Mouse (Mus musculus): Measurements from ENCODE around the gene Epha8. TPM values are rescaled to one million over a fixed set of nuclear protein-coding genes. Genes with fewer than 3 reads are reported as not detected.

Gene Epha8
- polyA plus RNA-seq, 1 experiment from 2014 or later: 0.21 TPM

DNA sequence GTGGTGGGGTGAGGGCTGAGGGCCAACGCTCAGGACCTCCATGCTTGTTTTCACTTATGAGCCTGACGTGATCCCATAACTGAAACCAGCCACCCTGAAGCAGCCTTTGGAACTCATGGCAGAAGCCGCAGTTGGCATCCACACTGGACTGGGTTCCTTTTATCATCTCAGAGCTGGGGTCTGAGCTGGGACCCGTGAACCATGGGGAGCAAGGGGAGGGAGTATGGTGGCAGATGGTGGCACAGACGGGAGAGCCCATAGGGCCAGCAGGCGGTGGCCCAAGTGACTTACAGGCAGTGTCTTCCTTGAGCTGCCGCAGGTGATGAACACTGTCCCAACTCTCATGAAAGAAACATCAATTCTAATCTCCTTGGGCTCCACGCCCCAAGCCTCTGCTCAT lies 37.8 kb downstream of the Epha8 start:
- no peak overlapping the region for H3K4me3 ChIP-seq (replicated peaks)
- WGBS: 86% methylated on average over 8 of the region's 8 CpGs
- peaks cover 18% of the 10 kb centered on the region for H3K4me1 ChIP-seq

DNA sequence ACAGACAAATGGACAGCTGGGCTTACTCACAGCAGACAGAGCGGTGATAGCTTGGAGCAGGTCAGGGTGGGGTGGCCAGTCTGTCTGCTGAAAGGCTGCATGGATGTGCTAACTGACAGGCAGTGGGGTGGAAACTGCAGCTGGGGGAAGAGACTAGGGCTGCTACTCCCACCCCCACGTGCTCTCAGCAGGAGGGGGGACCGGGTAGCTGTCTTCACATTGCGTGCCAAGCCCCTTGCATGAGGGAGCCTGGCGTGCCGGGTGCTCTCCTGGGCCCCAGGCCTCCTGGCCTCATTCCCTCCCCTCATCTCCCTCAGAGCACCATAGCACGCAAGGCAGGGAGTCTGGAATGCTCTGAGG lies 39.5 kb downstream of the Epha8 start:
- Histone ChIP-seq H3K9ac (no peak overlapping the region), H3K4me3 (replicated peaks) (no peak overlapping the region), H3K27ac (no peak overlapping the region), H3K4me2 (0 out of 2 replicates have a peak overlapping the region, but pooled peaks have one; percentile 13), H3K4me1 (peaks cover 22% of the 10 kb centered on the region), H3K36me3 (no peaks in the 10 kb centered on the region), H3K27me3 (peaks cover 52% of the 10 kb centered on the region), H3K9me3 (replicated peaks) (no peaks in the 10 kb centered on the region)
- peak; percentile 67 for ATAC-seq (replicated peaks; ENCODE audit: low FRiP score)
- WGBS: 15% methylated on average over 7 of the region's 7 CpGs

More for the DNA sequence above, 37.8 kb downstream of the Epha8 start:
- Histone ChIP-seq H3K4me2 (no peak overlapping the region), H3K27me3 (peaks cover 37% of the 10 kb centered on the region), H3K9me3 (replicated peaks) (no peaks in the 10 kb centered on the region), H3K9ac (no peak overlapping the region), H3K27ac (no peak overlapping the region), H3K36me3 (no peaks in the 10 kb centered on the region)
- ATAC-seq (replicated peaks; ENCODE audit: low FRiP score): no peak

DNA sequence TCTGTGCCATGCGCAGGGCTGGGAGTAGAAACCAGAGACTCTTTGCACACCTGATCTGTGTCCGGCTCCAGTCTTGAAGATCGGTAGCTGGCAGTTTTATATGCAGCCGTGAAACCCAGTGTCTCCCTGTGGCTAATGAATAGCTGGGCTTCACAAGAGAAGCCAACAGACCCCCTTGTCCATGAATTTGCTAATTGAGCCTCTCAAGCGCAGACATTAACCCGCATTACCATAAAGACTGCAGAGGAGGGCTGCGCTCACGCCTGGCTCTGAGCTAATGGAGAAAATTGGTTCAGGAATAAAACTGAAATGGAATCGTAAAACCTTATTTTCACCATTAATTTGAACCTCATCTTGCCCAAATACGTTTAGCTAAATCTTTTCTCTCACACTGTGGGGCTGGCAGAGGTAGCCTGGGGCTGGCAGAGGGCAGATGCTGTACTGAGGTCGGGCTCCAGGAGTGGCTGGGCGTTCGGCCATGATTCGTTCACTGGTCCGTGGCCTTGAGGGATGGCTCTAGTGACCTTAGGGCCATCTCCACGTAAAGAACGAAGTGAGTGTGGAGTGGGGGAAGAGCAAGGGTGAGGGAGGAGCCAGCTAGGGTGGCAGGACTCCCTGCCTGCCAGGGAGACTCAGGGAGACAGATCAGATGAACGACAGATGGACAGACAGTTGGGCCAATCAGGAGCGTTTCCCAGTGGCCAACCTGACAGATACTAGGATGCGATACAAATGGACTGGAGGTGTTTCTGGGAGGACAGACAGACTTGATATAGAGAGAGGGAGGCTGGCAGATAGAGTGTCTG lies 40.1 kb downstream of the Epha8 start:
- WGBS: 38% methylated on average over 20 of the region's 20 CpGs

DNA sequence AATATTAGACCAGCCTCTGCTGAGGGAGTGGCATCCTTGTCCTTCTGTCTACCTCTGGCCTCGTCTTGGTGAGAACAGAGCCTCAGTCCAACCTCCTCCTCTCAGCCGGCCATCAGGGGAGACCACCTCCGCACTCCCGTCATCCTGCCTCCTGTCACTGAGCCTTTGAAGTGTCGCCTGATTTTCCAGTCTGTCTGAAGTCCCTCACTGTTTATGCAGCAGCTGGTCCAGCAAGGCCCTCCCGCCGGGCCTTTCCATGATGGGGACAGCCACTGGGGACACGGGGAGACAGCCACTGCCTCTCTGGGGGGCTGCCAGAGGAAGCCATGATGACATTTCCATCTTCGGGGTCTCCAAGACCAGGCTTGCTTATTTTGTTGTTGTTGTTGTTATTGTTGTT lies 43.8 kb downstream of the Epha8 start:
- Histone ChIP-seq H3K36me3 (no peaks in the 10 kb centered on the region), H3K9ac (no peak overlapping the region), H3K4me1 (peaks cover 22% of the 10 kb centered on the region), H3K4me2 (no peak overlapping the region), H3K27ac (no peak overlapping the region), H3K9me3 (replicated peaks) (no peaks in the 10 kb centered on the region), H3K27me3 (peaks cover 72% of the 10 kb centered on the region), H3K4me3 (replicated peaks) (no peak overlapping the region)
- no peak for ATAC-seq (replicated peaks; ENCODE audit: low FRiP score)
- WGBS: 13% methylated on average over 9 of the region's 9 CpGs

More for the DNA sequence above, 40.1 kb downstream of the Epha8 start:
- Histone ChIP-seq H3K27me3 (peaks cover 53% of the 10 kb centered on the region), H3K4me3 (replicated peaks) (no peak overlapping the region), H3K9me3 (replicated peaks) (no peaks in the 10 kb centered on the region), H3K4me1 (peaks cover 22% of the 10 kb centered on the region), H3K9ac (no peak overlapping the region), H3K27ac (no peak overlapping the region), H3K36me3 (no peaks in the 10 kb centered on the region), H3K4me2 (0 out of 2 replicates have a peak overlapping the region, but pooled peaks have one; percentile 13)
- peak; percentile 74 for ATAC-seq (replicated peaks; ENCODE audit: low FRiP score)

DNA sequence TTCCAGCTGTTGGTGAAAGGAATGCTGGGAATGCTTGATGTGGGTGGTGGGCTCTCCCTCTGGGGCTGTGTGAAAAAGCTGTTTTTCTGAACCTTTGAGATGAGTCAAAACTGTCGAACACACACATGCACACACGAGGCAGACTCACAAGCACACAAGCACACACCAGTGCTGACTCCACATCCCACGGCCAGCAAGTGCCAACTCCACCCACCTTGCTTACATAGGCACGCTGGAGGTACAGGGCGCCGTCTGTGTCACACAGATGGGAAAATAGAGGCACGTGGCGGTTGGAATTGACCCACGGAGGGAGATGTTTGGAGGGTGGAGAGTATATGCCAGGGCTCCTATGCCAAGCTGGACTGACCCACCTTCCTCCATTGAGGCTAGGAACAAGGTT lies 44.8 kb downstream of the Epha8 start:
- H3K9ac ChIP-seq: no peak overlapping the region
- WGBS: 45% methylated on average over 9 of the region's 9 CpGs
- no peaks in the 10 kb centered on the region for H3K36me3 ChIP-seq
- no peaks in the 10 kb centered on the region for H3K9me3 ChIP-seq (replicated peaks)
- H3K4me2 ChIP-seq: no peak overlapping the region
- peaks cover 79% of the 10 kb centered on the region for H3K27me3 ChIP-seq
- no peak overlapping the region for H3K4me3 ChIP-seq (replicated peaks)
- ATAC-seq (replicated peaks; ENCODE audit: low FRiP score): no peak
- peaks cover 13% of the 10 kb centered on the region for H3K4me1 ChIP-seq
- no peak overlapping the region for H3K27ac ChIP-seq

DNA sequence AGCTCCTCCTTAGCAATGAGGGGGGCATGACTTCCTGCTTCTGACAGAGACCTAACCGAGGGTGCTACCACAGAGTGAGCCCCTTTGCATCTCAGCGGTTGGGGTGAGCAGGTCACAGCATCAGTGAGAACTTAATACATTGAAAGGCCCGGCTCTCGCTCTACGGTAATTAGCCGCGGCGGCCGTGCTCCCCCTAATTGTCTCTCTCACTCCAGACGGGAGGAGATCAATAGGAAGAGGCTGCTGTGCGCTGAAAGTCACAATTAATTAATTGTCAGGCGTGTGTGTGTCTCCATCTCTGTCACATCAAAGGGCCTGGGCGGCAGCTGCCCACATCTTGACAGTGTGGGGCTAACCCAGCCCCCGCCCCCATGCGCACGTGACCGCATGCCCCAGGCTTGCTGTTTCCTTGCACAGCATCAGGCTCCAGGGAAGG lies 45.4 kb downstream of the Epha8 start:
- H3K4me2 ChIP-seq: no peak overlapping the region
- H3K27ac ChIP-seq: no peak overlapping the region
- WGBS: 2% methylated on average over 17 of the region's 17 CpGs
- no peak overlapping the region for H3K9ac ChIP-seq
- H3K27me3 ChIP-seq: peaks cover 85% of the 10 kb centered on the region
- H3K4me1 ChIP-seq: peaks cover 8% of the 10 kb centered on the region; the same call in 1 of the 2 replicates
- no peaks in the 10 kb centered on the region for H3K36me3 ChIP-seq
- no peak overlapping the region for H3K4me3 ChIP-seq (replicated peaks)
- ATAC-seq (replicated peaks; ENCODE audit: low FRiP score): no peak
- H3K9me3 ChIP-seq (replicated peaks): no peaks in the 10 kb centered on the region

DNA sequence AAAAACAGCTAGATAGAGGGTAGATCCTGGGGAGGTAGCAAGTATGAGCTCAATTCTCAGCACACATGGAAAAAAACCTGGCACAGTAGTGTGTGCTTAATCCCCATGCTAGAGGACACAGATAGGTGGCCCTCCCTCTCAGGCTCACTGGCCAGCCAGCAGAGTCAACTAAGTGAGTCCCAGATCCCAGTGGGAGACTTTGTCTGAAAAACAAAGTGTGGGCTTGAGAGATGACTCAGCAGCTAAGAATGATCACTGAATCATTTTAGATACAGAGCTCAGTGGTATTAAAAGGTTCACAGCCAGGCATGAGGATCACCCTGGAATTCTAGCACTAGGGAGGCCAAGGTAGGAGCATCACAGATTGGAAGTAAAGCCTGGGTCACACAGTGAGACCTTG lies 48.8 kb downstream of the Epha8 start:
- H3K9me3 ChIP-seq (replicated peaks): no peaks in the 10 kb centered on the region
- H3K27me3 ChIP-seq: peaks cover 82% of the 10 kb centered on the region
- H3K36me3 ChIP-seq: no peaks in the 10 kb centered on the region
- no peak overlapping the region for H3K9ac ChIP-seq
- H3K4me2 ChIP-seq: no peak overlapping the region
- no peak overlapping the region for H3K27ac ChIP-seq
- H3K4me1 ChIP-seq: 0 out of 2 replicates have a peak, but pooled peaks cover 8% of the 10 kb centered on the region
- ATAC-seq (replicated peaks; ENCODE audit: low FRiP score): no peak
- no peak overlapping the region for H3K4me3 ChIP-seq (replicated peaks)

DNA sequence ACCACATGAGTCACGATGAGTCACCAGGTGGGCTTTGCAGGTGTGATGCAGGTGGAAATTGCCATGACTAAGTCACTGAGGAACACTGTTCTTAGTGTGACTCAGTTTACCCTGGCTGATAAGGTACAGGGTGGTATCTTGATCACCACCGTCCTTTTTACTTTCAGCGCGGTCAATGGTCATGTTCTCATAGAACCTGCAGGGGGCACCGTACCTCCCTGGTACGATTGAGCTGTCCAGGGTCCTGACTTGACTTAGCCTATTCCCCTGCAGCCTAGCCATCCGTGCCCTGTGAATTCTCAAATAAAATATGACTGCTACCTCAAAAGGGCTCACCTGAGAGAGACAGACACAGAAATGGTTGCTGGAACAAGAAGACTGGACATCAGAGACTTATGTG lies 49.6 kb downstream of the Epha8 start:
- Histone ChIP-seq H3K27me3 (peaks cover 78% of the 10 kb centered on the region), H3K27ac (no peak overlapping the region), H3K9ac (no peak overlapping the region), H3K4me1 (0 out of 2 replicates have a peak, but pooled peaks cover 8% of the 10 kb centered on the region), H3K36me3 (no peaks in the 10 kb centered on the region), H3K4me3 (replicated peaks) (no peak overlapping the region), H3K9me3 (replicated peaks) (no peaks in the 10 kb centered on the region), H3K4me2 (no peak overlapping the region)
- ATAC-seq (replicated peaks; ENCODE audit: low FRiP score): 0 out of 2 replicates have a peak, but pooled peaks have one; percentile 29
- 10% methylated on average over 7 of the region's 7 CpGs for WGBS

DNA sequence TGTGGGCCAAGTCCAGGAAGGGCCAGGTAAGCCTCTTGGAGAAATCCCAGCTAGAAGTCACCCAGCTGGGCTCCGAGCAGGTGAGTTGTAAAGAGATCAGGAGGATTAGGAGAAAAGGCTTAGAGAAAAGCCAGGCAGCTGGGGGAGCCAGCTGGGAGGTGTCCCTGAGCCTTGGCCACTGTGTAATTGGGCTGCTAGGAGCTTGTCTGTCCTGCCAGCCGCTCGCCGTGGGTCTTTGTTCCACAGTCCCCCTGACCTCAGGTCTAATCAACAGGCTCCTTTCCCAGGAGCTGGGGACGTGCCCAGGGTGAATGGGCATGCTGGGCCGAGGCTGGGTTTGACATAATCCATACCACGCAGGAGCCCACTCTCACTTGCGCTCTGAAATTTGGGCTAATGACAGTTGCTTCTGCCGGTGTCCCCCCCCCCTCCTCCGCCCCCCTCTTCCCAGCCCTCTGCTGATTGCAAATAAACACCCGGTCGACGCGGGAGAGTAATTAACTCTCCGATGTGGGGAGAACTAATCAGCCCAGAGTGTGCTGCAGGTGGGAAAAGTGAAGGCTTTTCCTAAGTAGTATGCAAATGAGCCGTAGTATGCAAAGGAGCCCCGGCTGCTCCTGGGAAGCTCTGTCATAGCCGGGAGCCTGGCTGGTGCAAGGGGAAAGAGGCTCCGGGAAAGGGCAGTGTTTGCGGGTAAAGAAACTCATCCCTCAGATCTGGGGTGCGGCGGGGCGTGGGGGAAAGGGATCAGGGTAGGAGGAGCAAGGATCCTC lies 51.7 kb downstream of the Epha8 start:
- H3K4me2 ChIP-seq: peak overlapping the region; percentile 25
- no peaks in the 10 kb centered on the region for H3K36me3 ChIP-seq
- H3K27ac ChIP-seq: no peak overlapping the region
- WGBS: 2% methylated on average over 23 of the region's 23 CpGs
- H3K4me1 ChIP-seq: 0 out of 2 replicates have a peak, but pooled peaks cover 8% of the 10 kb centered on the region
- peaks cover 60% of the 10 kb centered on the region for H3K27me3 ChIP-seq
- H3K9ac ChIP-seq: no peak overlapping the region
- no peaks in the 10 kb centered on the region for H3K9me3 ChIP-seq (replicated peaks)
- ATAC-seq (replicated peaks; ENCODE audit: low FRiP score): no peak
- H3K4me3 ChIP-seq (replicated peaks): no peak overlapping the region

DNA sequence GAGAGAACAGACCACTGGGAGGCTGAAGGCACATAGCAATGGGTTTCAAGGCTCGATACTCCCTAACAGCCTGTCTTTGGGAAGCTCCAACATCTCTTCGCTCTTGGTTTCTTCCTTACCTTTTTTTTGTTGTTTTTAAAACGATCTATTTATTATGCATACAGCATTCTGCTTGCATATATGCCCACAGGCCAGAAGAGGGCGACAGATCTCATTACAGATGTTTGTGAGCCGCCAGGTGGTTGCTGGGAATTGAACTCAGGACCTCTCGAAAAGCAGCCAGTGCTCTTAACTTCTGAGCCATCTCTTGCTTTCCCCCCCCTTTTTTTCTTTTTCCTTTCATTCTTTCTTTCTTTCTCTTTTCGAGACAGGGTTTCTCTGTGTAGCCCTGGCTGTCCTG lies 57.5 kb downstream of the Epha8 start:
- Histone ChIP-seq H3K27me3 (peaks cover 48% of the 10 kb centered on the region), H3K9ac (no peak overlapping the region), H3K4me3 (replicated peaks) (no peak overlapping the region), H3K9me3 (replicated peaks) (no peaks in the 10 kb centered on the region), H3K4me2 (no peak overlapping the region), H3K27ac (no peak overlapping the region), H3K4me1 (peaks cover 13% of the 10 kb centered on the region; the same call in 1 of the 2 replicates), H3K36me3 (no peaks in the 10 kb centered on the region)
- 63% methylated on average over 7 of the region's 7 CpGs for WGBS
- no peak for ATAC-seq (replicated peaks; ENCODE audit: low FRiP score)

DNA sequence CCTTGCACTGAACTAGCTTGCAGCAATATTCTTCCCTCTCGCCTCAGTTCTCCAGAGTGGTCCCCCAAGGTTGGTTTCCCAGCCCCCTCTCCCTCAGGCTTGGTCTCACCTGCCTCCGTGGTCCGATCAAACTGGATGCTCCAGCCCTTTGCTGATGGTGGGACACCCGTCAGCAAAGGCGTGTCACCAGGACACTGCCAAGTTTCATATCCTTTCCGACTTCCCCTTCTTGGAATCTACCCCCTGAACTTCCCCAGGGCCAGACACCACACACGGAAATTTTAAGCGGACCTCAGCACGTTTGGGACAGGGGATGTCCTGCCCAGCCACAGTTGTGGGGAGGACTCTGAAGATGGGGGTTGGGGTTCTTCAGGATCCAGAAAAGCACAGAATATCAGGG lies 58.0 kb downstream of the Epha8 start, which contains the start of gene C1qa:
TSS of gene C1qa (minus strand) at position 167 of the 400 bp plus-strand sequence.
- Histone ChIP-seq H3K9ac (no peak within 1 kb of the TSS), H3K4me1 (peaks cover 13% of the 10 kb centered on the region; the same call in 1 of the 2 replicates), H3K27me3 (peaks cover 49% of the 10 kb centered on the region), H3K4me3 (replicated peaks) (no peak within 1 kb of the TSS), H3K27ac (no peak within 1 kb of the TSS), H3K9me3 (replicated peaks) (no peaks in the 10 kb centered on the region), H3K4me2 (no peak within 1 kb of the TSS), H3K36me3 (no peaks in the 10 kb centered on the region)
- no peak for ATAC-seq (replicated peaks; ENCODE audit: low FRiP score)
- 77% methylated on average over 9 of the region's 9 CpGs for WGBS

DNA sequence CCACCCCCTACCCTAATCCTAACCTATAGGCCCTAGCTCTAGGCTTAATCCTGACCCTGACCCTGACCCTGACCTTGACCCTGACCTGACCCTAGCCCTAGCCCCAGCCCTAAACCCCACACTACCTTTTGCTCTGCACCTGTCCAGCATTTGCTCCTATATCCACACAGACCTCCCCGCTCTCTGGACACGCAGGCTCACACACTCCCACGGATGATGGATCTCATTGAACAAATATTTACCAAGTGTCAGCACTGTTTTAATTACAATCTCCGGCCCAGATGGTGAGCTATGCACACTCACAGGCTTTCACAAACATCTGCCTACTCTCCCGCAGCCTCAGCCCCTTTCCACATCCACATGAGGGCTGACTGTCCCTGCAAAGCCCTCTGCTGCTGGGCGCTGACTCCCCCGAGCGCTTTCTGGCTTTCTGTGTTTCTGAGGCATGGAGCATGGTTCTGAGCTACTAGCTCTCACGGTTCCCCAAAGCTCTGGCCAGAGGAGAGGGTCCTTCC lies 58.5 kb downstream of the Epha8 start:
- no peaks in the 10 kb centered on the region for H3K9me3 ChIP-seq (replicated peaks)
- WGBS: 38% methylated on average over 9 of the region's 9 CpGs
- H3K4me2 ChIP-seq: no peak overlapping the region
- peaks cover 52% of the 10 kb centered on the region for H3K27me3 ChIP-seq
- H3K27ac ChIP-seq: no peak overlapping the region
- 0 out of 2 replicates have a peak, but pooled peaks have one; percentile 9 for ATAC-seq (replicated peaks; ENCODE audit: low FRiP score)
- no peak overlapping the region for H3K9ac ChIP-seq
- no peaks in the 10 kb centered on the region for H3K36me3 ChIP-seq
- peaks cover 13% of the 10 kb centered on the region; the same call in 1 of the 2 replicates for H3K4me1 ChIP-seq
- no peak overlapping the region for H3K4me3 ChIP-seq (replicated peaks)

Measured in kidney, embryonic 15.5 days (tissue).